Mouse (Mus musculus): ENCODE data around the gene Bmp6. TPM values are rescaled to one million over a fixed set of nuclear protein-coding genes. Genes with fewer than 3 reads are reported as not detected.

The Bmp6 gene
- total and polyA plus RNA-seq, 2 experiments from 2014 or later, result 2.0 to 19.2 TPM

DNA sequence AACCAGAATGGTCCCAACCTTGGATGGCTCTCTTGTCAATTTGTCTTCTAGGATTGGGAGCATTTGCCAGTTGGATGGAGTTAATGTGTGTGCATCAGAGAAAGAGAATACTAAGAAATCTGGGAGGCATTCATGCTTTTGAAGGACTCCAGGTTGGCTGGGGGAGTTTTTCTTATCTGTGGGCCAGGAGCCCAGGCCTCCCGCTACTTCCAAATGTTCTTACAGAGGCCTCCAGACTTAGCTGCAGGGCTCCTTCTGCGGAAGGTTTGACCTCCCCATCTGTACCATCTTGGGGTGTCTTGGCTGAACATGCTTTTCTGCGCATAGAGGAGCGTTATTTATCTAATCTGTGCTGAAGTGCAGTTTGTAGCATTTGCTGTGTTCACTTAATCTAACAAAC is 127.7 kb downstream of the Bmp6 start:
- DNase-seq (ENCODE audit: low spot score) (no peak), ATAC-seq (ENCODE audit: insufficient read depth, low read depth) (no peak)
- no peaks in the 10 kb centered on the region for H3K9me3 ChIP-seq (replicated peaks; ENCODE audit: control insufficient read depth, low read length)
- H3K27me3 ChIP-seq (ENCODE audit: control insufficient read depth, insufficient read depth, low read length), result no peaks in the 10 kb centered on the region
- no peaks in the 10 kb centered on the region for H3K36me3 ChIP-seq (replicated peaks; ENCODE audit: control insufficient read depth, insufficient read depth, low read length)
- H3K4me2 ChIP-seq (ENCODE audit: low read depth, low read length), result no peak overlapping the region
- no peak overlapping the region for H3K4me3 ChIP-seq (ENCODE audit: low read depth, low read length)
- no peak overlapping the region for H3K27ac ChIP-seq (ENCODE audit: low read depth)
- WGBS, result 63% methylated on average over 4 of the region's 4 CpGs
- no peak for TF ChIP-seq EP300 (IDR thresholded peaks at IDR 0.05; ENCODE audit: low read depth)
- H3K9ac ChIP-seq (replicated peaks; ENCODE audit: low read depth, low read length), result no peak overlapping the region
- no peaks in the 10 kb centered on the region for H3K4me1 ChIP-seq (ENCODE audit: control insufficient read depth, insufficient read depth)

DNA sequence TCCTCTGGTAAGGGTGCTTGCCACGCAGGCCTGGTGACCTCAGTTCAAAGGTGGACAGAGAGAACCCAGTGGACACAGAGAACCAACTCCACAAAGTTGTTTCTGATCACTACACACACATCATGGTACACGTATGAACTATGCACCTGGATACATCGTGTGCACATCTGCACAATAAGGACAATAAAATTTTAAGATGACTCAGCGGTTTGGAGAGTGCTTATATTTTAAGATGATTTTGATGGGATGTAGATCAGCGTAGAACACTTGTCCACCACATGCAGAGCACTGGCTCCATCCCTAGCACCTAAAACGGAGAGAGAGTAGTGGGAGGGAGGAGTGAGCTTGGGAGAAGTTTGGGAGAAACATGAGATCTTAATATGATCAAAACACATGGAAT is 128.6 kb downstream of the Bmp6 start:
- Histone ChIP-seq H3K9ac (replicated peaks; ENCODE audit: low read depth, low read length) (no peak overlapping the region), H3K4me2 (ENCODE audit: low read depth, low read length) (no peak overlapping the region), H3K9me3 (replicated peaks; ENCODE audit: control insufficient read depth, low read length) (no peaks in the 10 kb centered on the region), H3K27ac (ENCODE audit: low read depth) (no peak overlapping the region), H3K36me3 (replicated peaks; ENCODE audit: control insufficient read depth, insufficient read depth, low read length) (no peaks in the 10 kb centered on the region), H3K4me1 (ENCODE audit: control insufficient read depth, insufficient read depth) (no peaks in the 10 kb centered on the region), H3K4me3 (ENCODE audit: low read depth, low read length) (no peak overlapping the region), H3K27me3 (ENCODE audit: control insufficient read depth, insufficient read depth, low read length) (no peaks in the 10 kb centered on the region)
- DNase-seq (ENCODE audit: low spot score) (no peak), ATAC-seq (ENCODE audit: insufficient read depth, low read depth) (no peak)
- TF ChIP-seq EP300 (IDR thresholded peaks at IDR 0.05; ENCODE audit: low read depth) (no peak), CTCF (IDR thresholded peaks at IDR 0.05; ENCODE audit: low read depth) (no peak)
- 88% methylated on average over 6 of the region's 6 CpGs for WGBS

DNA sequence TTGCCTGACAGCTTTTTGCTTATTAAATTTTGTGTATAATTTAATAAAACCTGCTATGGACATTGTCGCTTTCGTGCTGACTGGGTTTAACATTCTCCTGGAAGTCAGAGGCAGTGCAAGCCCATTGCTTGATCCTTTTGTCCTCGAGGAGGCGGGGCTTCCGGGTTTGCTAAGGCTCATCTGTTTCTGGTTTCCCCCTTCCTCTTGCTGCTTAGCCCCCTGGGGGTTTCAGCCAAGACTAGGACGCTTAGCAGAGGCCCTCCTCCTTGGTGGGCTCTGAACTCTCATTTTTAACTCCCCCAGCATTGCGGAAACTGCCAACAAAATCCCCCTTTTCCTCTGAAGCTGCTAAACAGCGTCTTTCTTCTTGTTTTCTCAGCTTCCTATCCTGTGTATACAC is 132.0 kb downstream of the Bmp6 start:
- TF ChIP-seq CTCF (IDR thresholded peaks at IDR 0.05; ENCODE audit: low read depth) (no peak), EP300 (IDR thresholded peaks at IDR 0.05; ENCODE audit: low read depth) (no peak)
- DNase-seq (ENCODE audit: low spot score) (no peak), ATAC-seq (ENCODE audit: insufficient read depth, low read depth) (no peak)
- Histone ChIP-seq H3K9ac (replicated peaks; ENCODE audit: low read depth, low read length) (no peak overlapping the region), H3K36me3 (replicated peaks; ENCODE audit: control insufficient read depth, insufficient read depth, low read length) (no peaks in the 10 kb centered on the region), H3K9me3 (replicated peaks; ENCODE audit: control insufficient read depth, low read length) (no peaks in the 10 kb centered on the region), H3K4me1 (ENCODE audit: control insufficient read depth, insufficient read depth) (peaks cover 9% of the 10 kb centered on the region; the same call in 1 of the 2 replicates), H3K4me3 (ENCODE audit: low read depth, low read length) (no peak overlapping the region), H3K27me3 (ENCODE audit: control insufficient read depth, insufficient read depth, low read length) (no peaks in the 10 kb centered on the region), H3K27ac (ENCODE audit: low read depth) (no peak overlapping the region), H3K4me2 (ENCODE audit: low read depth, low read length) (no peak overlapping the region)
- 41% methylated on average over 8 of the region's 8 CpGs for WGBS

DNA sequence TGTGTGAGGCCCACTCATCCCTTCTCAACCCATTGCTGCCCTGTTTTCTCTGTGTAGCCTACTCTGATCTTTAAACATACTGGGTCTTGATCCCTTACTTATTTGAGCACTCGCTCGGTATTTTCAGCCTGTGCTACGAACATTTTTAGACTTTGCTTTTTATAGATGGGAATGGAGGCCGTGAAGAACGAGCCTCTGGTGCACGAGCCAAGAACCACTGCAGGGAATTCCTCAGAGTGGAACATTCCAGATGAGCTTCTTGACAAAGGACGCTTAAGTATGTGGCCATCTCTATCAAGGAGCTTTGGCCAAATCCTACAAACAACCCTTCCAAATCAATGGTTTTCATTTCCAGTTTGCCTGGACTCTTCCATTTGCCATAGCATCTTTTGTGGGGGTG is 136.1 kb downstream of the Bmp6 start:
- Histone ChIP-seq H3K36me3 (replicated peaks; ENCODE audit: control insufficient read depth, insufficient read depth, low read length) (no peaks in the 10 kb centered on the region), H3K27me3 (ENCODE audit: control insufficient read depth, insufficient read depth, low read length) (no peaks in the 10 kb centered on the region), H3K27ac (ENCODE audit: low read depth) (no peak overlapping the region), H3K4me2 (ENCODE audit: low read depth, low read length) (no peak overlapping the region), H3K9me3 (replicated peaks; ENCODE audit: control insufficient read depth, low read length) (no peaks in the 10 kb centered on the region), H3K9ac (replicated peaks; ENCODE audit: low read depth, low read length) (no peak overlapping the region), H3K4me1 (ENCODE audit: control insufficient read depth, insufficient read depth) (peaks cover 9% of the 10 kb centered on the region; the same call in 1 of the 2 replicates), H3K4me3 (ENCODE audit: low read depth, low read length) (no peak overlapping the region)
- no peak for TF ChIP-seq EP300 (IDR thresholded peaks at IDR 0.05; ENCODE audit: low read depth)
- no peak for TF ChIP-seq CTCF (IDR thresholded peaks at IDR 0.05; ENCODE audit: low read depth)
- DNase-seq (ENCODE audit: low spot score) (no peak), ATAC-seq (ENCODE audit: insufficient read depth, low read depth) (no peak)
- WGBS, result 19% methylated on average over 7 of the region's 7 CpGs

DNA sequence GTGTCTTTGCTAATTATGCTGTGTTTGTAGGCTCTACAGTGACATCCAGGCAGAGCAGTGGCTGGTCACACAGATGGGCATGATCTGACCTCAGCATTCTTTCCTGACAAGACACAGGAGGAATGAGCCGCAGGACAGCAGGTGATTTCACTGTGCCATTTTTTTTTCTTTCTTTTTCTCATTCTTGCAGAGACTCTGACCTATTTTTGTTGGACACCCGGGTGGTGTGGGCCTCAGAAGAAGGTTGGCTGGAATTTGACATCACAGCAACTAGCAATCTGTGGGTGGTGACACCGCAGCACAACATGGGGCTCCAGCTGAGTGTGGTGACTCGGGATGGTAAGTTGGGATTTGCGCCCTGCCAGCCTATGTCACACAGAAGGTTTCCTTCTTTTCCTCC is 139.8 kb downstream of the Bmp6 start:
- H3K27ac ChIP-seq (ENCODE audit: low read depth), result no peak overlapping the region
- H3K9me3 ChIP-seq (replicated peaks; ENCODE audit: control insufficient read depth, low read length), result no peaks in the 10 kb centered on the region
- no peak for ATAC-seq (ENCODE audit: insufficient read depth, low read depth)
- no peak for TF ChIP-seq CTCF (IDR thresholded peaks at IDR 0.05; ENCODE audit: low read depth)
- TF ChIP-seq EP300 (IDR thresholded peaks at IDR 0.05; ENCODE audit: low read depth), result no peak
- no peak overlapping the region for H3K4me2 ChIP-seq (ENCODE audit: low read depth, low read length)
- H3K4me3 ChIP-seq (ENCODE audit: low read depth, low read length), result no peak overlapping the region
- H3K4me1 ChIP-seq (ENCODE audit: control insufficient read depth, insufficient read depth), result peaks cover 9% of the 10 kb centered on the region; the same call in 1 of the 2 replicates
- H3K36me3 ChIP-seq (replicated peaks; ENCODE audit: control insufficient read depth, insufficient read depth, low read length), result no peaks in the 10 kb centered on the region
- no peak overlapping the region for H3K9ac ChIP-seq (replicated peaks; ENCODE audit: low read depth, low read length)
- H3K27me3 ChIP-seq (ENCODE audit: control insufficient read depth, insufficient read depth, low read length), result no peaks in the 10 kb centered on the region
- DNase-seq (ENCODE audit: low spot score), result no peak
- 72% methylated on average over 5 of the region's 5 CpGs for WGBS

DNA sequence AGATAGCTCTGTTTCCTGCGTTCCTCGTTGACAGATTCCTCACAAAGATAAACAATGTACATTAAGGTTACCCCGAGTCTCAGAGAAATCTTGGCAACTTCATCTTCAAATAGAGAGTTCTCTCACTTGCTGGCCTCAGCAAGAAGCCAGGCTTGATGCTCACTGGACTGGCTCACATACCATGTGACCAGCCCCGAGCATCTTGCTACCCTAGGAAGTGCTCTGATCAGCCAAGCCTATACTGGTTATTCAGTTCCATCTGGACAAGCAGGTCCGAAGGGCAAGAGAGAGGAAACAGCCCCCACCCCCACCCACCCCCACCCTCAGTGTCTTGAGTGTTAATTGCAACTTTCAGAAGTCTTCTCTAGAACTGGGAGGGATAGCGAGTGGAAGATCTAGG is 141.9 kb downstream of the Bmp6 start:
- no peak overlapping the region for H3K9ac ChIP-seq (replicated peaks; ENCODE audit: low read depth, low read length)
- no peak overlapping the region for H3K4me3 ChIP-seq (ENCODE audit: low read depth, low read length)
- no peak for TF ChIP-seq EP300 (IDR thresholded peaks at IDR 0.05; ENCODE audit: low read depth)
- no peak for TF ChIP-seq CTCF (IDR thresholded peaks at IDR 0.05; ENCODE audit: low read depth)
- DNase-seq (ENCODE audit: low spot score) (no peak), ATAC-seq (ENCODE audit: insufficient read depth, low read depth) (no peak)
- no peak overlapping the region for H3K4me2 ChIP-seq (ENCODE audit: low read depth, low read length)
- no peaks in the 10 kb centered on the region for H3K9me3 ChIP-seq (replicated peaks; ENCODE audit: control insufficient read depth, low read length)
- no peak overlapping the region for H3K27ac ChIP-seq (ENCODE audit: low read depth)
- WGBS, result 84% methylated on average over 6 of the region's 6 CpGs
- no peaks in the 10 kb centered on the region for H3K27me3 ChIP-seq (ENCODE audit: control insufficient read depth, insufficient read depth, low read length)
- H3K36me3 ChIP-seq (replicated peaks; ENCODE audit: control insufficient read depth, insufficient read depth, low read length), result no peaks in the 10 kb centered on the region
- no peaks in the 10 kb centered on the region for H3K4me1 ChIP-seq (ENCODE audit: control insufficient read depth, insufficient read depth)

Measured in heart, postnatal 0 days (tissue).